Mouse (Mus musculus): ENCODE measurements at regions not wholly inside any gene's neighbourhood (a gene's known extent, or its start where the extent isn't known, plus 50 kb on each side); places are given as distances from the start of the nearest gene placed in this dataset.
A peak's percentile ranks its signal among the peaks of the same experiment; 100 is the strongest.

DNA sequence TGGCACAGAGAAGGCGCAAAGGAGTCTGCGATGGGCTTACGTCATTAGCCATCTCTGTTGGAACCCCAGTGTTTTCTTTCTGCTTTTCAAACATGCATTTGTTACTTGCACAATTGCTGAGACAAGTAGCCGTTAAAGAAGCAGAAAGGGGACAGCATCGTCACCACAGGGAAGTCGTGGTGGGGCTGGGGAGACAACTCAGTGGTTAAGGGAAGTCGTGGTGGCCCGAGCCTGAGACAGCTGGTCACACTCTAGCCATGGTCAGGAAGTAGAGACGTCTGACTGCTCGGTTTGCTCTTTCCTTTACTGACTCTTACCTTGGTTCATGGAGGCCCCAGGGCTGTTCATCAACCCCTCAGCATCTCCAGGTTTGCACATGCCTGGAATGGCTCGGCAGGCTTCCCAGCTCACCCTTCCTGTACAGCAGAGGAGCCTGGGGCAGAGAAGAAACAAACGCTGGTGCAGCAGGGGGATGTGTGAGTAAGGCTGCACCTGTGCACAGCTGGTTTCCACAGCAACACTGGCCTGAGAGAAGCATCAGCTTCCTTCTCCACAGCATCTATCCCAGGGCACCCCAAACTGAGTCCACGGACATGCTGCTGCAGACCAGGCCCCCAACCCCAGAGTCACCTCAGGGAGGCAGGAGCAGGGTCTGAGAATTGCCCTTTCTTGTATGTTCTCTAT, 135.6 kb upstream of the Rreb1 start:
- DNase-seq (ENCODE audit: low read depth in 1 of 2, low spot score in 2 of 2), result peak in 1 of 2 experiments; percentile 36
- Histone ChIP-seq H3K36me3 (ENCODE audit: control insufficient read depth, insufficient read depth, low read length) (no peaks in the 10 kb centered on the region), H3K4me1 (ENCODE audit: control insufficient read depth, insufficient read depth, insufficient read length) (peaks cover 8% of the 10 kb centered on the region; the same call in 1 of the 2 replicates), H3K27ac (ENCODE audit: insufficient read depth, low read length) (no peak overlapping the region), H3K4me3 (ENCODE audit: extremely low read depth, insufficient read depth, insufficient read length) (no peak overlapping the region), H3K27me3 (ENCODE audit: control insufficient read depth, insufficient read depth, low read length) (no peaks in the 10 kb centered on the region)
- 18% methylated on average over 13 of the region's 13 CpGs for WGBS
- TF ChIP-seq CTCF (IDR thresholded peaks at IDR 0.05; ENCODE audit: extremely low read depth, insufficient read depth, insufficient read length, insufficient replicate concordance) (no peak), POLR2A (IDR thresholded peaks at IDR 0.05; ENCODE audit: low read depth, low read length) (no peak)

DNA sequence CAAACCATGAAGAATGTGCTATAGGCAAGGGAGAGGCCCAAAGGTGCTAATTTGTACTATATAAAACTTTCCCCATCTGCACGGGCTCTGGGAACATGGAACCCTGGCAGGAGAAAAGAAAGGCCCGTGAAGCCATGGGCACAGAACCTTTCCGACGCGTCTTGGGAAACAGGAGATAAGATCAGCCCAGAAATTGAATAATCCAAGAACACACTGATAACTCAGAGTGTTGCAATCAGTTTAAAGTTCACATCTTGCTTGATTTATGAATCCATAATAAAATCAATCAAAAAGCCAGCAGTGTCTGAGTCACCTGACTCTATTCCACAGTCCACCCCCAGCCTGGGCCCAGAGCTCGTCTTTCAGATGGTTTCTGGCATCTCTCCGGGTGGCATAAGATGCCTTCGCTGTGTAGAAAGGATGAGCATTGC, 133.4 kb upstream of the Rreb1 start:
- DNase-seq (ENCODE audit: low read depth in 1 of 2, low spot score in 2 of 2), result no peak
- 91% methylated on average over 8 of the region's 8 CpGs for WGBS
- Histone ChIP-seq H3K4me1 (ENCODE audit: control insufficient read depth, insufficient read depth, insufficient read length) (peaks cover 8% of the 10 kb centered on the region; the same call in 1 of the 2 replicates), H3K36me3 (ENCODE audit: control insufficient read depth, insufficient read depth, low read length) (no peaks in the 10 kb centered on the region), H3K4me3 (ENCODE audit: extremely low read depth, insufficient read depth, insufficient read length) (no peak overlapping the region), H3K27me3 (ENCODE audit: control insufficient read depth, insufficient read depth, low read length) (no peaks in the 10 kb centered on the region), H3K27ac (ENCODE audit: insufficient read depth, low read length) (no peak overlapping the region)
- TF ChIP-seq CTCF (IDR thresholded peaks at IDR 0.05; ENCODE audit: extremely low read depth, insufficient read depth, insufficient read length, insufficient replicate concordance), result no peak
- no peak for TF ChIP-seq POLR2A (IDR thresholded peaks at IDR 0.05; ENCODE audit: low read depth, low read length)

DNA sequence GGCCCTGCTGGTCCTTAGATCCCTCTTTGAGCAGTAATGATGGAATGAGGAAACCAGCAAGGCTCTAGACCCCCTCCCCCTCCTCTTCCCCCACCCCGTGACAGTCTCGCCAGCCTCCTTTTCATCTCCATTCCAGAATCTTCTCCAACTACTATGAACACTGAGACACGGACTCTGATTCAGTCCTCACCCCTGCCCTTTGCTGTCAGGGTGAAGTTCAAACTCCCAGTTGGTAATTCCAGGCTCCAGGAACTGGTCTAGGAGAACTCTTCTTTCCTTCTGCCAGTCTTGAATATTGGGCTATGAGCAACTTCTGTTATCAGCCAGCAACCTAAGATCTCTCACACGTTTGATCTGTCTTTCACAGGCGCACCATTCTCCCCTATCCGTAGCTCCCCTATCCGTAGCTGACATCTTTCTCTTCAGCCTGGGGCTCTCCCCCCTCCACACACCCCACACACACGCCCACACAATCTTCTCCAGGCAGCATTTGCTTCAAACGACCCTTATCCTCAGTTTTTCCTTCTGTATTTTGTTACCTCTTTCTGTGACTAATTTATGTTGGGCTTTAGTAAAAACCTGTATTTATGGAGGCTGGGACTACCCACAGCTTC, 128.6 kb upstream of the Rreb1 start:
- Histone ChIP-seq H3K36me3 (ENCODE audit: control insufficient read depth, insufficient read depth, low read length) (no peaks in the 10 kb centered on the region), H3K27ac (ENCODE audit: insufficient read depth, low read length) (no peak overlapping the region), H3K4me1 (ENCODE audit: control insufficient read depth, insufficient read depth, insufficient read length) (peaks cover 7% of the 10 kb centered on the region; the same call in 1 of the 2 replicates), H3K4me3 (ENCODE audit: extremely low read depth, insufficient read depth, insufficient read length) (no peak overlapping the region), H3K27me3 (ENCODE audit: control insufficient read depth, insufficient read depth, low read length) (no peaks in the 10 kb centered on the region)
- no peak for TF ChIP-seq POLR2A (IDR thresholded peaks at IDR 0.05; ENCODE audit: low read depth, low read length)
- no peak for TF ChIP-seq CTCF (IDR thresholded peaks at IDR 0.05; ENCODE audit: extremely low read depth, insufficient read depth, insufficient read length, insufficient replicate concordance)
- 77% methylated on average over 9 of the region's 9 CpGs for WGBS
- no peak for DNase-seq (ENCODE audit: low read depth in 1 of 2, low spot score in 2 of 2)

- TF ChIP-seq POLR2A (IDR thresholded peaks at IDR 0.05; ENCODE audit: low read depth, low read length), result no peak
- TF ChIP-seq CTCF (IDR thresholded peaks at IDR 0.05; ENCODE audit: extremely low read depth, insufficient read depth, insufficient read length, insufficient replicate concordance), result no peak
- Histone ChIP-seq H3K4me3 (ENCODE audit: extremely low read depth, insufficient read depth, insufficient read length) (no peak overlapping the region), H3K4me1 (ENCODE audit: control insufficient read depth, insufficient read depth, insufficient read length) (peaks cover 7% of the 10 kb centered on the region; the same call in 1 of the 2 replicates), H3K27ac (ENCODE audit: insufficient read depth, low read length) (no peak overlapping the region), H3K27me3 (ENCODE audit: control insufficient read depth, insufficient read depth, low read length) (no peaks in the 10 kb centered on the region), H3K36me3 (ENCODE audit: control insufficient read depth, insufficient read depth, low read length) (no peaks in the 10 kb centered on the region)
- 78% methylated on average over 10 of the region's 10 CpGs for WGBS
- no peak for DNase-seq (ENCODE audit: low read depth in 1 of 2, low spot score in 2 of 2)
These were observed 126.8 kb upstream of the Rreb1 start for GRCm38 (mm10) chr13:37651221-37651946.

DNA sequence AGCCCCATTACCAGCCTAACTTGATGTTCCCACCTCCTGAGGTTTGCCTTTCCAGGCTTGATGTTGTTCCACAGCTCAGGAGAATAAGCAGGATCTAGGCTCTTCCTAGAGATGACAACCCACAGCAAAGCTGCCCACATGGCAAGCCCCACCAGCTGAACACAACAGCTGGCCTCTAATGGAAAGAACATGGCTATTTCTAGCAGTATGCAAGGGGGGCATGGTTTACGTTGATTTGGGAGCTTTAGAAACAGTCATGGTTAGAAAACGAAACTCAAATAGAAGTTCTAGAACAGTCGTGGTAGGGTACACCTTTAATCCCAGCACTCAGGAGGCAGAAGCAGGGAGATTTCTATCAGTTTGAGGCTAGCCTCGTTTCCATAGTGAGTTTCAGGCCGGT, 123.5 kb upstream of the Rreb1 start:
- Histone ChIP-seq H3K27me3 (ENCODE audit: control insufficient read depth, insufficient read depth, low read length) (no peaks in the 10 kb centered on the region), H3K4me1 (ENCODE audit: control insufficient read depth, insufficient read depth, insufficient read length) (peaks cover 17% of the 10 kb centered on the region; the same call in 1 of the 2 replicates), H3K4me3 (ENCODE audit: extremely low read depth, insufficient read depth, insufficient read length) (no peak overlapping the region), H3K27ac (ENCODE audit: insufficient read depth, low read length) (no peak overlapping the region), H3K36me3 (ENCODE audit: control insufficient read depth, insufficient read depth, low read length) (no peaks in the 10 kb centered on the region)
- no peak for TF ChIP-seq CTCF (IDR thresholded peaks at IDR 0.05; ENCODE audit: extremely low read depth, insufficient read depth, insufficient read length, insufficient replicate concordance)
- TF ChIP-seq POLR2A (IDR thresholded peaks at IDR 0.05; ENCODE audit: low read depth, low read length), result no peak
- WGBS, result 37% methylated on average over 5 of the region's 5 CpGs
- DNase-seq (ENCODE audit: low read depth in 1 of 2, low spot score in 2 of 2), result no peak

GRCm38 (mm10) chr13:37657248-37657647, 121.0 kb upstream of the Rreb1 start:
- 12% methylated on average over 16 of the region's 16 CpGs for WGBS
- Histone ChIP-seq H3K4me1 (ENCODE audit: control insufficient read depth, insufficient read depth, insufficient read length) (peaks cover 23% of the 10 kb centered on the region; the same call in 1 of the 2 replicates), H3K36me3 (ENCODE audit: control insufficient read depth, insufficient read depth, low read length) (no peaks in the 10 kb centered on the region), H3K27me3 (ENCODE audit: control insufficient read depth, insufficient read depth, low read length) (no peaks in the 10 kb centered on the region), H3K4me3 (ENCODE audit: extremely low read depth, insufficient read depth, insufficient read length) (peak overlapping the region; percentile 51), H3K27ac (ENCODE audit: insufficient read depth, low read length) (peak overlapping the region; percentile 30; the same call in 1 of the 2 replicates)
- TF ChIP-seq CTCF (IDR thresholded peaks at IDR 0.05; ENCODE audit: extremely low read depth, insufficient read depth, insufficient read length, insufficient replicate concordance) (no peak), POLR2A (IDR thresholded peaks at IDR 0.05; ENCODE audit: low read depth, low read length) (no peak)
- DNase-seq (ENCODE audit: low read depth in 1 of 2, low spot score in 2 of 2), result peak in 1 of 2 experiments; percentile 29
